Mouse (Mus musculus) kidney, adult 8-10 months (tissue): ENCODE measurements around the gene Vamp9.

Experiments used
- DNase-seq, 2 experiments: peaks; one replicate each; pipeline ENCODE4 v3.0.0; 2022

Gene Vamp9

DNA sequence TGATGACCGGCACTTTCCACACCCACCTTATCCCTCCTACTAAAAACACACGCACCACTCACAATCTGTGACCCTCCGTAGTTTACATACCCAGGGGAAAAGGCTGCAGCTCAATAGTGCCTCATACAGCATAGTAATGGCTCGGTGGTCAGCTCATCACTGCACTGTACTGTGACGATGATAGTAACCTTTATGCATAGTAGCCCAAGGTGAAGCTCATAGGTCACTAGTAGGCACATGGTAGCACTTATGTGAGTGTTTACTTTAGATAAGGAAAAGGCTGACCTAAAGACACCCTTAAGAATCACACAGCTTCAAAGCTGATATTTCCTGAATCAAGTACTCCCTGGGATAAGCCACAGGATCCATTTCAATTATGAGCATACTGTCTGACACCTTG, 46.5 kb downstream of the Vamp9 start:
- DNase-seq: no peak

DNA sequence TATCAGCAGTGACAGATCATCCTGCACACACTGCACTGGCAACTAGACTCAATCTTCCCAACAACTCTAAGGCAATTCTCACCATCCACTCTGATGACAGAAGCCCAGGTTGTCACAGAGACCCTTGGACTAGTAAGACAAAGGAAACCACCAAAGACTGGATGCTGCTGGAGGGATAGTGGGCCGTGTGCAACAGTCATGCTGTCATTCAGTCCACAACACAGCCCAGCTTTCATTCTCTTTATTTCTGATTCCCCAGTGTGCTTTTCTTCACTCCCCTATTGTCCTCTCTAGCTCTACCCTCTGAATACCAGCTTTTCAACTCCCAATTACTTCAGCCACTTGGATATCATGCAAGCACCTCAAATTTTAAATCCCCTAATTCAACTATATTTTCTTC, 47.8 kb downstream of the Vamp9 start:
- no peak for DNase-seq

- DNase-seq: no peak
These were observed 52.6 kb downstream of the Vamp9 start for GRCm38 (mm10) chr5:99958666-99959065.

DNA sequence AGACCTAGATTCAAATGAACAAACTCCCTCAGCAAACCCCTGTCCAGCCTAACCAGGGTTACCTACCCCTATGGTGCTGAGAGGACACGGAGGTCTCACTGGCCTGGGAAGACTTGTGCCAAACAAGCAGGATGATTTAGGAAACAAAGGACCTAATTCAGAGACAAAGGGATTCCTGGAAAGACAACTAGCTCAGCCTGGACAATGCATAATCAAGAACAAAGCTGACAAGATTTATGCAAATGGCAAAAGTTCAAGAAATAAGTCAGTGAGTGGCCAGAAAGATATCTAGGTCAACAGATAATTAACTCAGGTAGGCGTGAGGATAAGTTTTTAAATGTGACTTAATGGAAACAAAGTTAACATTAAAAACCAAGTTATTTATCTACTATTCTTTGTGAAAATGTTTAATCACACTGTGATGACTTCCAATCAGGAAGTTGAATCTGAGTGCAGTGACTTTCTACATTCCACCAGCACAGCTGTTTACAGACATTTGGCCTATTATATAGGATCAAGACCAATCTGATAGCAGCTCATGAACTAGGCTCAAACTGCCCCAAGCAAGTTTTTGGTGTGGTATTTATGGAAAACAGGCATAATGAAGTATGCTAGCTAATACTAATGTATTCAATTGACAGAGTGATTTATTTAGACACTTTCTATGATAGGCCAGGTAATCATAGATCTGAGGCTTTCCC, 53.3 kb downstream of the Vamp9 start:
- no peak for DNase-seq

DNA sequence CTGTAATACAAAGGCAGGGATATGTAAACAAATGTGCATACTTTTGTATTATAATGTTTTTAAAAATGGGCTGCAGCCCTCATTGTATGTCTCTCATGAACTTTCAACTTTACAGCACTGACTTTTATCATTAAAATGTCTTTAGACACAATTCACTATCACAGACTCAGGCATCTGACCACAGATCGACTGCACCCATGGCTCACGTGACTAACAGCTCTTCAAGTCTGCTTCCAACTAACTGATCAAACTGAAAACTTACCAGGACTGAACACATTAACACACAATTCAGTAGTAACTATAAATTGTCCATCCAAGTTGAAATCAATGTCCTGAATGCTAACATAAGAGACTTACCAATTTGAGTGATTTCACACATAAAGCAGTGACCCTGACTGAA, 53.9 kb downstream of the Vamp9 start:
- DNase-seq: no peak

- DNase-seq: no peak
These were observed 67.9 kb downstream of the Vamp9 start for GRCm38 (mm10) chr5:99973941-99974340.

- no peak for DNase-seq
These were observed 69.0 kb downstream of the Vamp9 start for GRCm38 (mm10) chr5:99975061-99975460.

- no peak for DNase-seq
These were observed 69.7 kb downstream of the Vamp9 start for GRCm38 (mm10) chr5:99975776-99976175.

GRCm38 (mm10) chr5:99976334-99976955, 70.4 kb downstream of the Vamp9 start:
- DNase-seq: no peak

- peak; percentile 86 to 87 for DNase-seq
These were observed 71.7 kb downstream of the Vamp9 start for GRCm38 (mm10) chr5:99977516-99978301.

- peak; percentile 94 to 96 for DNase-seq
These were observed 72.8 kb downstream of the Vamp9 start, which contains the start of the genes Hnrnpd and 4930524J08Rik for GRCm38 (mm10) chr5:99978699-99979442. TSS of gene Hnrnpd (minus strand) at chr5:99978938. TSS of gene 4930524J08Rik (plus strand) at chr5:99979061.

DNA sequence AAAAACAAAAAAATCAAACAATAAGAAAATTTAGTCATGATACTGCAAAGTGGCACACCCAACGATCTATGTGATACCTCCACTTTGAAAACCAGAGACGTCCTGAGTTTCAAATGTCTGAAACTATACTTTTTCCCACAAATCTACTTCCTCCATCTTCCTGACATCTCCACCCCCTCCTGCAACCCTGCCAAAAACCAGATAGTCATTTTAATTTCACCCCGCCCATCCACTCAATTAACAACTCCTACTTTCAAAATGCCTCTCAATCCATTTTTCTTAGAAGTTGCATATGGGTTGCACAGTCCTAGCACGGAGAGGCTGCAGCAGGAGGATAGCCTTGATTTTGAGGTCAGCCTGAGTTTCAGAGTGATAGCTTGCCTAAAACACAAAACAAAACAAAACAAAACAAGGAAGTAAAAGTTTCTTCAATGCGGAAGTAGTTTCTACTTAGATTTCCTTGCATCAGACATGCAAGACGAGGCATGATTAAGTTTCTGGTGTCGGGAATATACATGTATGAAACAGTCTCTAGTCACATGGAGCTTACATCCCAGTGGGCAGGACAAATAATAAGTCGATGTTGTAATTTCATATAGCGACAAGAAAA, 77.5 kb downstream of the Vamp9 start:
- DNase-seq: no peak

GRCm38 (mm10) chr5:99994166-99994565, 88.1 kb downstream of the Vamp9 start:
- peak; percentile 52 to 66 for DNase-seq

GRCm38 (mm10) chr5:99994680-99995079, 88.6 kb downstream of the Vamp9 start:
- DNase-seq: no peak

DNA sequence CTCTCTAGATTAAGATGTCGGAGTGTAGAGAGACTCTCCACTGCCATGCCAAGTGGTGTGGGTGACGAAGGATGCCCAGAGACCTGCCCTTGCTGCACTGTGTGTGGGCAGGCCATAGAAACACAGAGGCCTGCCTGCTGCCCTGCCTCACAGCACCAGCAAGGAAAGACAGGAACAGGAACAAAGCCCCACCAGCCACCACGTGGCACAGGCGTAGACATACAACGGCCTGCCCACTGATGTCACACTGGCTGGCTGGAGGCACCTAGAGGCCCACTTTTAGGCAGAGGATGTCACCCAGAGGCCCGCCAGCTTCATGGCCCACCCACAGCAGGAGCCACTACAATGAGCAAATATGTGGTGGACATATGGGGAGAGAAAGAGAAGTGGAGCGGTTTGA, 94.0 kb downstream of the Vamp9 start:
- no peak for DNase-seq

- DNase-seq: no peak
These were observed 94.4 kb downstream of the Vamp9 start for GRCm38 (mm10) chr5:100000500-100000899.
